Mouse (Mus musculus): ENCODE results near the gene Dcst2. TPM values are rescaled to one million over a fixed set of nuclear protein-coding genes. Genes with fewer than 3 reads are reported as not detected.

The Dcst2 gene
- polyA plus RNA-seq, 1 experiment from 2014 or later = not detected

DNA sequence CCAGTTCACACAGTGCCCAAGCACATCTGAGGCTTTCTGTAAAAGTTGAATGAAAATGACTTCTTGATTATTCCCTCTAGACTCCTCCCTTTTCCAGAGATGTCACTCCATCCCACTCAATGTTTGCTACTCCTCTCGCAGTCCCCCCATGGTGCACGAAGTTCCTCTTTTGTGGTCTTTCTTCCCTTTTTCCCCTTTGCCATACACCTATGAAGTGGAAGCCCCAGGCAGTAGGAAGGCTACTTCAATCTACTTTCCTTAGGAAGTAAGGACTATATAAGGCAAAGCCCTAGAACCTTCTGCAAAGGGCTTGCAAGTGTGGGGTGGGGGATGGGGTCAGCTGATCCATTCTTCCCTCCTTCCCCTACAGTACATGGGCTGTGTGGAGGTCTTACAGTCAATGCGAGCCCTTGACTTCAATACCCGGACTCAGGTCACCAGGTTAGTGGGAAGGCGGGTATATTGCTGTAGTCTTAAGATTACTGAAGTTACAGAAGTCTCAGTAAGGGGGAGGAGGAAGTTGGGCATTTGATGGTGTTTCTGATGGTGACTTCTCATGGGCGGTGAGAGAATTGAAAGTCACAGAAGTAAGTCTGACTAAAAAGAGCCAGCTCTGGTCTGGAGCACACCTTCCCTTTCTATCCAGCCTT lies 60.9 kb downstream of the Dcst2 start:
- Histone ChIP-seq H3K4me1 (ENCODE audit: control insufficient read depth, insufficient read depth, low read length) (peaks cover 26% of the 10 kb centered on the region), H3K27ac (replicated peaks; ENCODE audit: low read depth, low read length) (no peak overlapping the region; the same call in 1 of the 2 replicates), H3K9ac (ENCODE audit: low read depth, low read length) (peak overlapping the region; percentile 78), H3K36me3 (ENCODE audit: control insufficient read depth, insufficient read depth, low read length) (peaks cover 43% of the 10 kb centered on the region), H3K9me3 (ENCODE audit: control insufficient read depth, low read length) (no peaks in the 10 kb centered on the region), H3K27me3 (replicated peaks; ENCODE audit: control insufficient read depth, insufficient read depth, low read length) (no peaks in the 10 kb centered on the region), H3K4me3 (ENCODE audit: low read depth, low read length) (peak overlapping the region; percentile 54), H3K4me2 (ENCODE audit: low read depth, low read length) (peak overlapping the region; percentile 88)
- 69% methylated on average over 6 of the region's 6 CpGs for WGBS
- DNase-seq (ENCODE audit: low spot score) (no peak), ATAC-seq (ENCODE audit: low read depth) (no peak)

DNA sequence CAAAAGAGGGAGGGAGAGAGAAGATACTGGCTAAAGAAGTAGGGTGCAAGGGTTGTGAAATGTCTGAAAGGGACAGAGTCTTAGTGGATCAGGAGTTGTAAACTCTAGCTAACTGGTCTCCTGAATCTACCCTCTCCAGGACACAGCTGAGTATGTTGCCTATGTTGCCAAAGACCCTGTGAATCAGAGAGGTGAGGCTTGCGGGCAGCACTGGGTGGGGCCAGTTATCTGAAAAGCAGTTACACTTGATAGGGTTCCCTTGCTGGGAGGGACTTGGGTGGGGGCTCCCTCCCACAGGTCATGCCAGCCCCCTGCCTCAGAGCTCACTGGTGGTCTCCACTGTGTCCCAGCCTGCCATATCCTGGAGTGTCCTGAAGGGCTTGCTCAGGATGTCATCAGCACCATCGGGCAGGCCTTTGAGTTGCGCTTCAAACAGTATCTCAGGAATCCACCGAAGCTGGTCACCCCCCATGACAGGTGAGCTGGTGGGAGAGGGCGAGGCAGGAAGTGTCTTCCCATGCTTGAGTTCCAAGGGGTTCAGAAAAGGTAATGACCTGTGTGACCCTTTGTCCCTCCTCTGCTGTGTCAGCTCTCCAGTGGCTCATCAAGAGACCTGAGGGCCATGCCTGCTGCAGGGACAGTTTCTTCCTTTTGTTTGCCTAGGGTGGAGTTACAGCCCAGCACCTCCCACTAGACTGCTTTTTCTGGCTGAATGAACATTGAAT lies 62.8 kb downstream of the Dcst2 start:
- H3K9ac ChIP-seq (ENCODE audit: low read depth, low read length) = no peak overlapping the region
- DNase-seq (ENCODE audit: low spot score) (no peak), ATAC-seq (ENCODE audit: low read depth) (no peak)
- H3K9me3 ChIP-seq (ENCODE audit: control insufficient read depth, low read length) = no peaks in the 10 kb centered on the region
- 88% methylated on average over 4 of the region's 5 CpGs for WGBS
- no peak overlapping the region for H3K27ac ChIP-seq (replicated peaks; ENCODE audit: low read depth, low read length)
- no peaks in the 10 kb centered on the region for H3K27me3 ChIP-seq (replicated peaks; ENCODE audit: control insufficient read depth, insufficient read depth, low read length)
- H3K4me1 ChIP-seq (ENCODE audit: control insufficient read depth, insufficient read depth, low read length) = peaks cover 26% of the 10 kb centered on the region
- no peak overlapping the region for H3K4me3 ChIP-seq (ENCODE audit: low read depth, low read length)
- H3K36me3 ChIP-seq (ENCODE audit: control insufficient read depth, insufficient read depth, low read length) = peaks cover 49% of the 10 kb centered on the region
- H3K4me2 ChIP-seq (ENCODE audit: low read depth, low read length) = no peak overlapping the region

DNA sequence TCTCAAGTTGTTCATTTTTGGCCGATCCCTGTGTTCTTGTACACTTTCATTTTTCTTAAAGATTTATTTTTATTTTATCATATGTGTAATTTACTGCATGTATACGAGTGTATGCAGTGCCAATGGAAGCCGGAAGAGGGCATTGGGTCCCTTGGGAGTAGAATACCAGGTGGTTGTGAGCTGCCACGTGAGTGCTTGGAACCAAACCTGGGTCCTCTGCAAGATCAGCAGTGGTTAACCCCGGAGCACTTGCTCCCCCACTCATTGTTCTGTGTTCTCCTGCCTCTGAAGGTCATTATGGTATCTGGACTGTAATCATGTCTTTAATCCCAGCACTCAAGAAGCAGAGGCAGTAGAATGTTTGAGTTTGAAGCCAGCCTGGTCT lies 63.4 kb downstream of the Dcst2 start:
- Histone ChIP-seq H3K27ac (replicated peaks; ENCODE audit: low read depth, low read length) (no peak overlapping the region), H3K4me1 (ENCODE audit: control insufficient read depth, insufficient read depth, low read length) (peaks cover 20% of the 10 kb centered on the region), H3K36me3 (ENCODE audit: control insufficient read depth, insufficient read depth, low read length) (peaks cover 49% of the 10 kb centered on the region), H3K27me3 (replicated peaks; ENCODE audit: control insufficient read depth, insufficient read depth, low read length) (no peaks in the 10 kb centered on the region), H3K9me3 (ENCODE audit: control insufficient read depth, low read length) (no peaks in the 10 kb centered on the region), H3K4me3 (ENCODE audit: low read depth, low read length) (no peak overlapping the region), H3K9ac (ENCODE audit: low read depth, low read length) (no peak overlapping the region), H3K4me2 (ENCODE audit: low read depth, low read length) (no peak overlapping the region)
- ATAC-seq (ENCODE audit: low read depth) = no peak
- DNase-seq (ENCODE audit: low spot score) = no peak
- 87% methylated on average over 5 of the region's 5 CpGs for WGBS

DNA sequence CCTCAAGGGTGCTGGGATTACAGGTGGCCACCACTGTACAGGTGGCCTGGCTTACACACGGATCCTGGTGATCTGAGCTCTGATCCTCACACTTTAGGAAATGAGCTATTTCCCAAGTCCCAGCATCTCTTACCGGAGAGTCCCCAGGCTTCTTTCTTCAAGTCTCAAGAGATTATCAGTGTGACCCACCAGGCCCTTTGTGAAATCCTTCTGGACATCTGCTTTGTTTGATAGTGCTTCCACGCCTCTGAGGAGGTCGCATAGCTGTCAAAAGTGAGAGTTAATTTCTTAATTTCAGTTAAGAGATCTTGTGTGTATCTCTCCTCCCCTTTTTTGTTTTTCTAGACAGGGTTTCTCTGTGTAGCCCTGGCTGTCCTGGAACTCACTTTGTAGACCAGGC lies 64.1 kb downstream of the Dcst2 start:
- ATAC-seq (ENCODE audit: low read depth) (no peak), DNase-seq (ENCODE audit: low spot score) (no peak)
- no peak overlapping the region for H3K4me2 ChIP-seq (ENCODE audit: low read depth, low read length)
- peaks cover 15% of the 10 kb centered on the region for H3K4me1 ChIP-seq (ENCODE audit: control insufficient read depth, insufficient read depth, low read length)
- no peaks in the 10 kb centered on the region for H3K9me3 ChIP-seq (ENCODE audit: control insufficient read depth, low read length)
- no peaks in the 10 kb centered on the region for H3K27me3 ChIP-seq (replicated peaks; ENCODE audit: control insufficient read depth, insufficient read depth, low read length)
- H3K27ac ChIP-seq (replicated peaks; ENCODE audit: low read depth, low read length) = no peak overlapping the region
- H3K36me3 ChIP-seq (ENCODE audit: control insufficient read depth, insufficient read depth, low read length) = peaks cover 49% of the 10 kb centered on the region
- WGBS = 90% methylated on average over 4 of the region's 4 CpGs
- H3K9ac ChIP-seq (ENCODE audit: low read depth, low read length) = no peak overlapping the region
- no peak overlapping the region for H3K4me3 ChIP-seq (ENCODE audit: low read depth, low read length)

Other genes starting within 250 kb of the Dcst2 start
- 0.30 TPM in 1 of 2 replicates, not detected in the other for gene Pklr, start 225.8 kb upstream of the Dcst2 start, polyA plus RNA-seq (2014; fragmentation: Nextera tagmentation; extraction: Ambion mirVana)
- gene Hcn3, start 201.8 kb upstream of the Dcst2 start, polyA plus RNA-seq (2014; fragmentation: Nextera tagmentation; extraction: Ambion mirVana) = 1.4 and 2.8 TPM in 2 replicates
- gene Clk2, start 197.2 kb upstream of the Dcst2 start, polyA plus RNA-seq (2014; fragmentation: Nextera tagmentation; extraction: Ambion mirVana) = 22.4 and 23.9 TPM in 2 replicates
- 93.4 and 96.9 TPM in 2 replicates for gene Scamp3, start 184.5 kb upstream of the Dcst2 start, polyA plus RNA-seq (2014; fragmentation: Nextera tagmentation; extraction: Ambion mirVana)
- 27.9 and 33.9 TPM in 2 replicates for gene Fam189b, start 178.8 kb upstream of the Dcst2 start, polyA plus RNA-seq (2014; fragmentation: Nextera tagmentation; extraction: Ambion mirVana)
- gene Gba, start 159.0 kb upstream of the Dcst2 start, polyA plus RNA-seq (2014; fragmentation: Nextera tagmentation; extraction: Ambion mirVana) = 47.8 and 54.5 TPM in 2 replicates
- gene Thbs3, start 146.8 kb upstream of the Dcst2 start, polyA plus RNA-seq (2014; fragmentation: Nextera tagmentation; extraction: Ambion mirVana) = 51.5 and 52.0 TPM in 2 replicates
- gene Mtx1, start 134.9 kb upstream of the Dcst2 start, polyA plus RNA-seq (2014; fragmentation: Nextera tagmentation; extraction: Ambion mirVana) = 151 and 163 TPM in 2 replicates
- gene Muc1, start 132.9 kb upstream of the Dcst2 start, polyA plus RNA-seq (2014; fragmentation: Nextera tagmentation; extraction: Ambion mirVana) = 2.0 and 4.1 TPM in 2 replicates
- 324 and 349 TPM in 2 replicates for gene Krtcap2, start 116.0 kb upstream of the Dcst2 start, polyA plus RNA-seq (2014; fragmentation: Nextera tagmentation; extraction: Ambion mirVana)
- 3.7 and 4.7 TPM in 2 replicates for gene Trim46, start 115.7 kb upstream of the Dcst2 start, polyA plus RNA-seq (2014; fragmentation: Nextera tagmentation; extraction: Ambion mirVana)
- gene Dpm3, start 102.6 kb upstream of the Dcst2 start, polyA plus RNA-seq (2014; fragmentation: Nextera tagmentation; extraction: Ambion mirVana) = 151 and 177 TPM in 2 replicates
- 70.5 and 80.2 TPM in 2 replicates for gene Slc50a1, start 91.4 kb upstream of the Dcst2 start, polyA plus RNA-seq (2014; fragmentation: Nextera tagmentation; extraction: Ambion mirVana)
- gene Efna1, start 80.8 kb upstream of the Dcst2 start, polyA plus RNA-seq (2014; fragmentation: Nextera tagmentation; extraction: Ambion mirVana) = 33.8 and 35.8 TPM in 2 replicates
- 18.7 and 21.2 TPM in 2 replicates for gene Efna3, start 39.0 kb upstream of the Dcst2 start, polyA plus RNA-seq (2014; fragmentation: Nextera tagmentation; extraction: Ambion mirVana)
- 17.5 and 20.7 TPM in 2 replicates for gene Efna4, start 23.9 kb upstream of the Dcst2 start, polyA plus RNA-seq (2014; fragmentation: Nextera tagmentation; extraction: Ambion mirVana)
- 44.4 and 51.7 TPM in 2 replicates for gene Adam15, start 12.0 kb upstream of the Dcst2 start, polyA plus RNA-seq (2014; fragmentation: Nextera tagmentation; extraction: Ambion mirVana)
- 0.26 and 0.33 TPM in 2 replicates for gene Dcst1, start 3.3 kb downstream of the Dcst2 start, polyA plus RNA-seq (2014; fragmentation: Nextera tagmentation; extraction: Ambion mirVana)
- gene Zbtb7b, start 32.8 kb downstream of the Dcst2 start, polyA plus RNA-seq (2014; fragmentation: Nextera tagmentation; extraction: Ambion mirVana) = 2.3 and 3.6 TPM in 2 replicates
- gene Lenep, start 40.8 kb downstream of the Dcst2 start, polyA plus RNA-seq (2014; fragmentation: Nextera tagmentation; extraction: Ambion mirVana) = not detected in 2 replicates
- gene Flad1, start 49.9 kb downstream of the Dcst2 start, polyA plus RNA-seq (2014; fragmentation: Nextera tagmentation; extraction: Ambion mirVana) = 24.2 and 24.8 TPM in 2 replicates
- 380 and 425 TPM in 2 replicates for gene Cks1b, start 56.4 kb downstream of the Dcst2 start, polyA plus RNA-seq (2014; fragmentation: Nextera tagmentation; extraction: Ambion mirVana)
- 74.0 and 75.2 TPM in 2 replicates for gene Shc1, start 56.5 kb downstream of the Dcst2 start, polyA plus RNA-seq (2014; fragmentation: Nextera tagmentation; extraction: Ambion mirVana)
- 49.2 and 51.6 TPM in 2 replicates for gene Pygo2, start 68.2 kb downstream of the Dcst2 start, polyA plus RNA-seq (2014; fragmentation: Nextera tagmentation; extraction: Ambion mirVana)
- gene Pbxip1, start 74.7 kb downstream of the Dcst2 start, polyA plus RNA-seq (2014; fragmentation: Nextera tagmentation; extraction: Ambion mirVana) = 24.1 and 25.9 TPM in 2 replicates
- gene Pmvk, start 92.6 kb downstream of the Dcst2 start, polyA plus RNA-seq (2014; fragmentation: Nextera tagmentation; extraction: Ambion mirVana) = 45.7 and 48.6 TPM in 2 replicates
- gene Kcnn3, start 158.2 kb downstream of the Dcst2 start, polyA plus RNA-seq (2014; fragmentation: Nextera tagmentation; extraction: Ambion mirVana) = 3.7 and 4.6 TPM in 2 replicates

Data from embryonic facial prominence, embryonic 14.5 days (tissue).